Mouse (Mus musculus): ENCODE measurements around the gene Cav2.

The Cav2 gene

GRCm38 (mm10) chr6:17280939-17281756, at the start of gene Cav2:
Gene Cav2 (plus strand): TSS chr6:17281185.
- peak; percentile 22 to 32 for DNase-seq (ENCODE audit: low spot score in 2 of 2)

- DNase-seq (ENCODE audit: low spot score in 2 of 2): no peak
Observed at GRCm38 (mm10) chr6:17239693-17240092, 41.3 kb upstream of the Cav2 start.

GRCm38 (mm10) chr6:17241013-17241412, 40.0 kb upstream of the Cav2 start:
- no peak for DNase-seq (ENCODE audit: low spot score in 2 of 2)

GRCm38 (mm10) chr6:17246959-17247358, 34.0 kb upstream of the Cav2 start:
- DNase-seq (ENCODE audit: low spot score in 2 of 2): no peak

- DNase-seq (ENCODE audit: low spot score in 2 of 2): no peak
Observed at GRCm38 (mm10) chr6:17247673-17248072, 33.3 kb upstream of the Cav2 start.

GRCm38 (mm10) chr6:17248241-17248640, 32.7 kb upstream of the Cav2 start:
- DNase-seq (ENCODE audit: low spot score in 2 of 2): no peak

- DNase-seq (ENCODE audit: low spot score in 2 of 2): no peak
Observed at GRCm38 (mm10) chr6:17251958-17252357, 29.0 kb upstream of the Cav2 start.

GRCm38 (mm10) chr6:17258142-17258541, 22.8 kb upstream of the Cav2 start:
- no peak for DNase-seq (ENCODE audit: low spot score in 2 of 2)

- DNase-seq (ENCODE audit: low spot score in 2 of 2): no peak
Observed at GRCm38 (mm10) chr6:17258911-17259310, 22.1 kb upstream of the Cav2 start.

GRCm38 (mm10) chr6:17262786-17263185, 18.2 kb upstream of the Cav2 start:
- DNase-seq (ENCODE audit: low spot score in 2 of 2): no peak

- no peak for DNase-seq (ENCODE audit: low spot score in 2 of 2)
Observed at GRCm38 (mm10) chr6:17265043-17265442, 15.9 kb upstream of the Cav2 start.

- DNase-seq (ENCODE audit: low spot score in 2 of 2): no peak
Observed at GRCm38 (mm10) chr6:17266466-17266865, 14.5 kb upstream of the Cav2 start.

- no peak for DNase-seq (ENCODE audit: low spot score in 2 of 2)
Observed at GRCm38 (mm10) chr6:17278366-17278765, 2.6 kb upstream of the Cav2 start.

- no peak for DNase-seq (ENCODE audit: low spot score in 2 of 2)
Observed at GRCm38 (mm10) chr6:17281757-17282092, 740 bp downstream of the Cav2 start.

GRCm38 (mm10) chr6:17282159-17282558, 1.2 kb downstream of the Cav2 start:
- no peak for DNase-seq (ENCODE audit: low spot score in 2 of 2)

- DNase-seq (ENCODE audit: low spot score in 2 of 2): no peak
Observed at GRCm38 (mm10) chr6:17283834-17284233, 2.8 kb downstream of the Cav2 start.

GRCm38 (mm10) chr6:17286381-17286780, 5.4 kb downstream of the Cav2 start:
- DNase-seq (ENCODE audit: low spot score in 2 of 2): no peak

- no peak for DNase-seq (ENCODE audit: low spot score in 2 of 2)
Observed at GRCm38 (mm10) chr6:17295116-17295515, 14.1 kb downstream of the Cav2 start.

GRCm38 (mm10) chr6:17305954-17306601, 25.1 kb downstream of the Cav2 start, which contains the start of gene Cav1:
Gene Cav1 (plus strand): TSS chr6:17306335.
- peak; percentile 42 to 52 for DNase-seq (ENCODE audit: low spot score in 2 of 2)

GRCm38 (mm10) chr6:17306602-17307325, 25.8 kb downstream of the Cav2 start:
- no peak for DNase-seq (ENCODE audit: low spot score in 2 of 2)

- peak; percentile 11 to 25 for DNase-seq (ENCODE audit: low spot score in 2 of 2)
Observed at GRCm38 (mm10) chr6:17307461-17308115, 26.6 kb downstream of the Cav2 start.

- DNase-seq (ENCODE audit: low spot score in 2 of 2): no peak
Observed at GRCm38 (mm10) chr6:17308661-17309060, 27.7 kb downstream of the Cav2 start.
